Mouse (Mus musculus): Measurements from ENCODE around the gene Clca3b. TPM values are rescaled to one million over a fixed set of nuclear protein-coding genes. Genes with fewer than 3 reads are reported as not detected.

Gene Clca3b
- polyA plus RNA-seq, 1 experiment from 2014 or later: not detected

DNA sequence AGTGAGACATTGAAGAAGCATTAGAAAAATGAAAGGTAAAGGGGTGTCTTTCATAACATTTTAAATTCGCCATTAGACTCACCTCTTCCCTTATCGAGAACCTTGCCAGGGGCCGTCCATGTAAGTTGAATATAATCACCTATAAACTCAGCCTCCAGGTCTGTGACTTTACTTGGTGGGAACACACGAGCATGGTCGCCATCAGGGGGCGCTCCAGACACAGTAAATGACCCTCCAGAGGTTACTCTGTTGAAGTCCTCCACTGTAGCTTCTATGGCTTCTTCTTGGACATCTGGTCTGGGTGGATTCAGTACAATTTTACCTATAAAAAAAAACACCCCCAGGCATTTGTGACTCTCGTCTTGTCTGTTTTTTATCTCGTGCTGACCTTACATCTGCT is 47.3 kb downstream of the Clca3b start:
- no peaks in the 10 kb centered on the region for H3K27me3 ChIP-seq (replicated peaks; ENCODE audit: insufficient read depth, low read length)
- ATAC-seq (no peak), DNase-seq (ENCODE audit: low spot score) (peak; percentile 21)
- no peak overlapping the region for H3K27ac ChIP-seq (ENCODE audit: low read length)
- no peaks in the 10 kb centered on the region for H3K9me3 ChIP-seq (ENCODE audit: low read length)
- no peak overlapping the region for H3K4me3 ChIP-seq (ENCODE audit: low read depth, low read length)
- no peaks in the 10 kb centered on the region for H3K36me3 ChIP-seq (ENCODE audit: insufficient read depth, low read length)
- 34% methylated on average over 8 of the region's 8 CpGs for WGBS
- no peaks in the 10 kb centered on the region for H3K4me1 ChIP-seq (ENCODE audit: insufficient read depth, low read depth, low read length)
- no peak overlapping the region for H3K4me2 ChIP-seq (replicated peaks; ENCODE audit: low read depth, low read length)
- TF ChIP-seq CTCF (IDR thresholded peaks at IDR 0.05) (peak; percentile 57), EP300 (IDR thresholded peaks at IDR 0.05) (no peak)
- H3K9ac ChIP-seq (replicated peaks; ENCODE audit: low read depth): no peak overlapping the region

DNA sequence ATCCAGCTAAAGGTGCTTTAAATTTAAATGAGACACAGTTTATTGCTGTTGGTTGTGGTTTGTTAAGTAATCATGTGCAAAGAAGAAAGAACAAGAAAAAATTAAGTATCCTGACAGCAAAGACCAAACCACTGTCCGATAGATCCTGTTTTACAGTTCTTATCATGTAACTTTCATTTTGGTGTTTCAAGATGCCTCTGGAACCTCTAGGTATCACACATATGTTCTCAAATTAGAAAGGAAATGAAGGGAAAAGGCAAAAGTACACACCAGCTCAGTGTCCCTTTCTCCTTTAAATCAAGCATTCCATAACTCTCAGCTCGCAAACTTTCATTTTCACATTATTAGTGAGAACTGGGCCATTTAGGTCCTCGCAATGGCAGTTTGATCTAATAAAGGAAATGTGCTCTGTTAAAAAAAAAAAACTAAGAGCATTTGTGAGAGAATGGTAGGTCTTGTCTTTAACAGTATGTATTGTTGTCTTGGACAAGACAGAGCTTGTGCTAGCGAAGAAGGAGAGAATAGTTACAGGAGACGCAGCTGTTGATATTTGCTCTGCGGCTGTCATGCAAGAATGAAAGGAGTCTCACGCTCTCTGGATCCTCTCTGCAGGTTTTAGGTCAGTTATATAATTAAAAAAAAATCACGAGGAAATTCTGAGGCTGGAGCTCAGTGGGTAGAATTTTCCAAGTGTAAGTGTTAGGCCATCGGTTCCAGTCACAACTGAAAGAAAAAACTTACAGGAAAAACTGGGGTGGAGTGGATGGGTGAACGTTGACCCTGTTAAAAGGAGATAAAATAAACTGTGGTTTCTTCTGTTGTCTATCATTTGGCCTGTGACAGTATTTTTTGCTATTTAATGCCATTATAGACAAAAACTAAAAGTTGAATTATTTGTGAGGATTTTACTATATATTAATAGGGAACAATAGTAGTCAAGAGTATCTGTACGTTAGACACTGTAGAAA is 63.7 kb downstream of the Clca3b start:
- no peak overlapping the region for H3K9ac ChIP-seq (replicated peaks; ENCODE audit: low read depth)
- H3K4me2 ChIP-seq (replicated peaks; ENCODE audit: low read depth, low read length): no peak overlapping the region
- WGBS: 72% methylated on average over 11 of the region's 11 CpGs
- H3K4me1 ChIP-seq (ENCODE audit: insufficient read depth, low read depth, low read length): no peaks in the 10 kb centered on the region
- no peaks in the 10 kb centered on the region for H3K36me3 ChIP-seq (ENCODE audit: insufficient read depth, low read length)
- no peak for DNase-seq (ENCODE audit: low spot score)
- no peaks in the 10 kb centered on the region for H3K27me3 ChIP-seq (replicated peaks; ENCODE audit: insufficient read depth, low read length)
- no peak for TF ChIP-seq CTCF (IDR thresholded peaks at IDR 0.05)
- no peak for TF ChIP-seq EP300 (IDR thresholded peaks at IDR 0.05)
- H3K4me3 ChIP-seq (ENCODE audit: low read depth, low read length): no peak overlapping the region
- H3K27ac ChIP-seq (ENCODE audit: low read length): no peak overlapping the region
- H3K9me3 ChIP-seq (ENCODE audit: low read length): no peaks in the 10 kb centered on the region
- ATAC-seq: no peak

Other genes with a start within 250 kb of the Clca3b start
- gene Sh3glb1, start 129.0 kb downstream of the Clca3b start, polyA plus RNA-seq (2015; fragmentation: Nextera tagmentation; extraction: Ambion mirVana): 173 and 175 TPM in 2 replicates
- 8.9 and 9.9 TPM in 2 replicates for gene Clca3a1, start 88.4 kb downstream of the Clca3b start, polyA plus RNA-seq (2015; fragmentation: Nextera tagmentation; extraction: Ambion mirVana)
- gene Clca3a2, start 29.9 kb downstream of the Clca3b start, polyA plus RNA-seq (2015; fragmentation: Nextera tagmentation; extraction: Ambion mirVana): 0.88 and 1.6 TPM in 2 replicates
- gene Clca4b, start 83.2 kb upstream of the Clca3b start, polyA plus RNA-seq (2015; fragmentation: Nextera tagmentation; extraction: Ambion mirVana): not detected in 2 replicates
- not detected in 2 replicates for gene Clca4a, start 125.7 kb upstream of the Clca3b start, polyA plus RNA-seq (2015; fragmentation: Nextera tagmentation; extraction: Ambion mirVana)
- gene Clca1, start 183.4 kb upstream of the Clca3b start, polyA plus RNA-seq (2015; fragmentation: Nextera tagmentation; extraction: Ambion mirVana): not detected in 2 replicates